Mouse (Mus musculus) limb, embryonic 13.5 days (tissue): Measurements from ENCODE around the gene Ccdc182. TPM values are rescaled to one million over a fixed set of nuclear protein-coding genes. Genes with fewer than 3 reads are reported as not detected.
A peak's percentile ranks its signal among the peaks of the same experiment; 100 is the strongest.

Experiments used
- ATAC-seq: fragments of 200-750 bp; cut with Nextera tagmentation; 2 replicates; pipeline ENCODE4 v1.8.0; 2017; ENCODE audit warnings: low read depth, moderate number of reproducible peaks, moderate TSS enrichment; ENCODE audit not compliant: low FRiP score
- H3K27ac ChIP-seq: fragments of 300-500 bp; sonication (generic); 2 replicates; pipeline ENCODE4 v1.5.1; 2015; ENCODE audit warnings: inconsistent platforms, mild to moderate bottlenecking, moderate library complexity
- H3K27me3 ChIP-seq: fragments of 300-500 bp; sonication (generic); 2 replicates; pipeline ENCODE4 v1.6.1; 2015; ENCODE audit warnings: mild to moderate bottlenecking, inconsistent platforms
- H3K36me3 ChIP-seq: fragments of 300-500 bp; sonication (generic); 2 replicates; pipeline ENCODE4 v1.6.1; 2015; ENCODE audit warnings: inconsistent platforms, mild to moderate bottlenecking, moderate library complexity
- H3K4me1 ChIP-seq: fragments of 300-500 bp; sonication (generic); 2 replicates; pipeline ENCODE4 v1.6.1; 2015; ENCODE audit warnings: inconsistent platforms
- H3K4me2 ChIP-seq: fragments of 300-500 bp; sonication (generic); replicated peaks from 2 replicates; pipeline ENCODE4 v1.6.1; 2015; ENCODE audit warnings: inconsistent platforms, mild to moderate bottlenecking, moderate library complexity
- H3K4me3 ChIP-seq: fragments of 300-500 bp; sonication (generic); 2 replicates; pipeline ENCODE4 v1.5.1; 2015; ENCODE audit warnings: moderate library complexity, mild to moderate bottlenecking, inconsistent platforms
- H3K9ac ChIP-seq: fragments of 300-500 bp; sonication (generic); 2 replicates; pipeline ENCODE4 v1.6.1; 2015; ENCODE audit warnings: mild to moderate bottlenecking, inconsistent platforms
- H3K9me3 ChIP-seq: fragments of 300-500 bp; sonication (generic); 2 replicates; pipeline ENCODE4 v1.6.1; 2016; ENCODE audit warnings: inconsistent platforms
- WGBS: fragments of 180-500 bp; shearing (Covaris S2); methylation state at CpG from one replicate; pipeline ENCODE4 v1.1.7; 2015; 5-methylcytosine and 5-hydroxymethylcytosine counted together
- polyA plus RNA-seq: library from polyadenylated mRNA; unstranded; fragments of >200 nt; fragmentation: Nextera tagmentation; extraction: Ambion mirVana; gene quantifications from 2 replicates; pipeline ENCODE4 v1.2.1, GENCODE M21; 2015

The Ccdc182 gene
- polyA plus RNA-seq, 1 experiment from 2014 or later: 0.11 TPM

DNA sequence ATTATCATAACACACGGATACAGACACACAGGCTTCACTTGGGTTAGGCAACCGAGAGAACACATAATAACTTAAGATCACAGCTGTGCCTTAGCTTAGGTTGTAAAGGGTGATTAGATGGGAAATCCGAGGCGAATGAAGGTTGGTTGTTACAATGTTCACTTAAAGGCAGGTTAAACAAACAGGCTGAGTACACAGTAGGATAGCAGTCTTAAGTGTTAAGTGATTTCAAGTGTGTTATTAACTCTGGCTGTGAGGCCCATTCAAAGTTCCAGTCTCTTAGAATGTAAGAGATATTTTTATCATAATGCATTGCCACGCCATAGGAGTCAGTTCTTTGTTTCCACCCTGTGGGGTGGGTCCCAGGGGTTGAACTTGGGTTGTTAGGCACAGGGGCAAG, 41.0 kb downstream of the Ccdc182 start:
- H3K4me2 ChIP-seq: no peak overlapping the region
- H3K27ac ChIP-seq: no peak overlapping the region
- H3K36me3 ChIP-seq: peaks cover 22% of the 10 kb centered on the region
- peaks cover 30% of the 10 kb centered on the region for H3K4me1 ChIP-seq
- WGBS: 26% methylated on average over 5 of the region's 5 CpGs
- H3K9me3 ChIP-seq: no peaks in the 10 kb centered on the region
- H3K27me3 ChIP-seq: no peaks in the 10 kb centered on the region
- 0 out of 2 replicates have a peak overlapping the region, but pooled peaks have one; percentile 31 for H3K9ac ChIP-seq
- no peak for ATAC-seq
- H3K4me3 ChIP-seq: no peak overlapping the region

DNA sequence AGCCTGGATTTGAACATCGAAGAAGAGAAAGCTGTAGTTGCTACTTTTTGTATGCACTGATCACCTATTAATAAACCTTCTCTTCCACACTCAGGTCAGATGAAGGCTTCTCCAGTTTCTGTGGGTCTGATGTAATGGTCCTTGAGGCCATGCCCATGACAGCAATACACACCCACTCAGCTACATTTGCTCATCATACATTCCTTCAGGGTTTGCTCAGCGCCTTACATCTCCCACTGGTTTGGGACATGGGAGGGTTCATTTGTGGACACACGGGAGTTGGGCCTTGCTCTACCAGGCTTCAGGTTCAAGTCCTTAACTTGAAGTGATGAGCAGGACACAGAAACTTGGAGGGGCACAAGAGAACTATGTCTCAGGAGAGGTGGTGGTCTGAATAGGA, 44.1 kb downstream of the Ccdc182 start:
- H3K27me3 ChIP-seq: no peaks in the 10 kb centered on the region
- no peak for ATAC-seq
- H3K4me3 ChIP-seq: no peak overlapping the region
- H3K9ac ChIP-seq: no peak overlapping the region
- peaks cover 25% of the 10 kb centered on the region for H3K36me3 ChIP-seq
- WGBS: 95% methylated on average over 3 of the region's 3 CpGs
- no peak overlapping the region for H3K27ac ChIP-seq
- 0 out of 2 replicates have a peak, but pooled peaks cover 7% of the 10 kb centered on the region for H3K4me1 ChIP-seq
- no peak overlapping the region for H3K4me2 ChIP-seq
- H3K9me3 ChIP-seq: no peaks in the 10 kb centered on the region

Other genes with a start within 250 kb of the Ccdc182 start
- 340 and 357 TPM in 2 replicates for gene Srsf1, start 246.7 kb upstream of the Ccdc182 start, polyA plus RNA-seq
- 46.8 and 48.9 TPM in 2 replicates for gene Vezf1, start 225.8 kb upstream of the Ccdc182 start, polyA plus RNA-seq
- gene Cuedc1, start 196.0 kb upstream of the Ccdc182 start, polyA plus RNA-seq: 37.2 and 37.7 TPM in 2 replicates
- 54.8 and 55.5 TPM in 2 replicates for gene Mrps23, start 89.7 kb upstream of the Ccdc182 start, polyA plus RNA-seq